Mouse (Mus musculus): ENCODE data around the gene Eif2b4.
A peak's percentile ranks its signal among the peaks of the same experiment; 100 is the strongest.
"Not testable (repeated sequence)": the region's sequence is repeated elsewhere in the genome, so short reads cannot be mapped to it uniquely, and the experiment has no call there.

The Eif2b4 gene

GRCm38 (mm10) chr5:31192939-31193630, at the start of gene Eif2b4, which contains the start of gene Snx17:
Eif2b4 (minus strand) TSS chr5:31193430.
Snx17 (plus strand) TSS chr5:31193227.
- peak; percentile 100 for DNase-seq

GRCm38 (mm10) chr5:31242191-31242590, 49.0 kb upstream of the Eif2b4 start:
- no peak for DNase-seq

- no peak for DNase-seq
Observed at GRCm38 (mm10) chr5:31241522-31242034, 48.3 kb upstream of the Eif2b4 start.

- peak; percentile 98 for DNase-seq
Observed at GRCm38 (mm10) chr5:31240637-31241521, 47.6 kb upstream of the Eif2b4 start, which contains the start of the genes Nrbp1 and Gm9970. Nrbp1 (plus strand) TSS chr5:31240864. Gm9970 (minus strand) TSS chr5:31241232.

- no peak for DNase-seq
Observed at GRCm38 (mm10) chr5:31226641-31227040, 33.4 kb upstream of the Eif2b4 start.

GRCm38 (mm10) chr5:31222696-31223095, 29.5 kb upstream of the Eif2b4 start:
- DNase-seq, result no peak

- no peak for DNase-seq
Observed at GRCm38 (mm10) chr5:31221304-31221945, 28.2 kb upstream of the Eif2b4 start.

- peak; percentile 97 for DNase-seq
Observed at GRCm38 (mm10) chr5:31220448-31221303, 27.4 kb upstream of the Eif2b4 start, which contains the start of gene Ppm1g. Ppm1g (minus strand) TSS chr5:31220687.

GRCm38 (mm10) chr5:31219911-31220447, 26.7 kb upstream of the Eif2b4 start:
- DNase-seq, result peak; percentile 49

- DNase-seq, result no peak
Observed at GRCm38 (mm10) chr5:31219474-31219873, 26.2 kb upstream of the Eif2b4 start.

GRCm38 (mm10) chr5:31219070-31219469, 25.8 kb upstream of the Eif2b4 start:
- no peak for DNase-seq

- no peak for DNase-seq
Observed at GRCm38 (mm10) chr5:31218294-31218693, 25.1 kb upstream of the Eif2b4 start.

GRCm38 (mm10) chr5:31216554-31216953, 23.3 kb upstream of the Eif2b4 start:
- not testable (repeated sequence) for DNase-seq

- DNase-seq, result no peak
Observed at GRCm38 (mm10) chr5:31204421-31204820, 11.2 kb upstream of the Eif2b4 start.

GRCm38 (mm10) chr5:31203866-31204265, 10.6 kb upstream of the Eif2b4 start:
- DNase-seq, result no peak

- no peak for DNase-seq
Observed at GRCm38 (mm10) chr5:31202933-31203332, 9.7 kb upstream of the Eif2b4 start.

- DNase-seq, result peak; percentile 99
Observed at GRCm38 (mm10) chr5:31201742-31202590, 8.7 kb upstream of the Eif2b4 start, which contains the start of gene Zfp513. Zfp513 (minus strand) TSS chr5:31202303.

GRCm38 (mm10) chr5:31201042-31201741, 8.0 kb upstream of the Eif2b4 start:
- no peak for DNase-seq

GRCm38 (mm10) chr5:31200327-31200768, 7.1 kb upstream of the Eif2b4 start:
- no peak for DNase-seq

GRCm38 (mm10) chr5:31199893-31200292, 6.7 kb upstream of the Eif2b4 start:
- DNase-seq, result no peak

Measured in right cerebral cortex, adult 18-20 months (tissue).